Mouse (Mus musculus) forebrain, postnatal 0 days (tissue): ENCODE data around the gene Rnf26. TPM values are rescaled to one million over a fixed set of nuclear protein-coding genes. Genes with fewer than 3 reads are reported as not detected.

Experiments used
- ATAC-seq: fragments of 200-750 bp; cut with Nextera tagmentation; 2 replicates; pipeline ENCODE4 v1.8.0; 2017; ENCODE audit warnings: mild to moderate bottlenecking, moderate library complexity
- DNase-seq: peaks from one replicate; pipeline ENCODE4 v3.0.0-alpha.2; 2015
- H3K27ac ChIP-seq: fragments of 300-500 bp; sonication (generic); 2 replicates; pipeline ENCODE4 v1.5.1; 2014; ENCODE audit warnings: low read depth, mild to moderate bottlenecking, antibody characterized with exemption, low read length, moderate library complexity, mixed read lengths
- H3K27me3 ChIP-seq: fragments of 300-500 bp; sonication (generic); 2 replicates; pipeline ENCODE4 v1.6.1; 2014; ENCODE audit warnings: mild to moderate bottlenecking, low read length, mixed read lengths; ENCODE audit not compliant: insufficient read depth
- H3K36me3 ChIP-seq: fragments of 300-500 bp; sonication (generic); 2 replicates; pipeline ENCODE4 v1.6.1; 2014; ENCODE audit warnings: mild to moderate bottlenecking, moderate library complexity; ENCODE audit not compliant: insufficient read depth
- H3K4me1 ChIP-seq: fragments of 300-500 bp; sonication (generic); 2 replicates; pipeline ENCODE4 v1.6.1; 2014; ENCODE audit warnings: antibody characterized with exemption; ENCODE audit not compliant: insufficient read depth
- H3K4me2 ChIP-seq: fragments of 300-500 bp; sonication (generic); 2 replicates; pipeline ENCODE4 v1.6.1; 2014; ENCODE audit warnings: low read depth, mild to moderate bottlenecking, moderate library complexity
- H3K4me3 ChIP-seq: fragments of 300-500 bp; sonication (generic); 2 replicates; pipeline ENCODE4 v1.5.1; 2014; ENCODE audit warnings: low read depth, low read length, mixed read lengths
- H3K9ac ChIP-seq: fragments of 300-500 bp; sonication (generic); 2 replicates; pipeline ENCODE4 v1.6.1; 2014; ENCODE audit warnings: mild to moderate bottlenecking
- H3K9me3 ChIP-seq: fragments of 300-500 bp; sonication (generic); 2 replicates; pipeline ENCODE4 v1.6.1; 2016; ENCODE audit warnings: low read length
- CTCF ChIP-seq: sonication (generic); IDR thresholded peaks from 2 replicates; pipeline ENCODE4 v1.5.1; 2016; ENCODE audit warnings: antibody characterized with exemption, control low read depth, low read depth
- WGBS: fragments of 180-500 bp; shearing (Covaris S2); extraction: QIAGEN DNeasy Blood & Tissue Kit; methylation state at CpG from one replicate; pipeline ENCODE4 v1.1.7; 2014; 5-methylcytosine and 5-hydroxymethylcytosine counted together
- polyA plus RNA-seq: library from polyadenylated mRNA; unstranded; fragments of >200 nt; fragmentation: Nextera tagmentation; extraction: Ambion mirVana; gene quantifications from 2 replicates; pipeline ENCODE4 v1.2.1, GENCODE M21; 2015
- total RNA-seq: library from RNA; depleted of rRNA; stranded (reverse); fragments of >200 nt; gene quantifications from 2 replicates; pipeline ENCODE4 v1.2.3, GENCODE M21; 2014

Gene Rnf26
- total and polyA plus RNA-seq, 2 experiments from 2014 or later: 16.0 to 38.8 TPM

DNA sequence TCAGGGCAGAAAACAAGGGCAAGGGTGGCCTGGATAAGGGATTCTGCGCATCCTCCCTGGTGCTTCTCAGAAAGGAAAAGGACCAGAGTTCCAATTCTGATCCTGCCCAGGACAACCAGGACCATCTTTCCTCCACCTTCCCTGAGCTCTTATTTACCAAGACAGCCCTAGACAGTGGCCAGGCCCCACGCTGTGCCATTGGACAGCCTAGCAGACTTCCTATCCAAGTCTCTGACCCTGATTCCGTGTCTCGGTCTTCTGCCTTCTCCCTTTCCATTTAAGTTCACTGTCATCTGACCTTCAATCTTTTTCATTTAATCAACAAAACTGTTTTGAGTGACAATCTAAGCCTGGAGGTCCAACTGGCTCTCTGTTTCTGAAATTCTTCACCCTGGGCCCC lies 6.7 kb downstream of the Rnf26 start:
- peak overlapping the region; percentile 37; the same call in 1 of the 2 replicates for H3K4me2 ChIP-seq
- peaks cover 34% of the 10 kb centered on the region; the same call in 1 of the 2 replicates for H3K4me1 ChIP-seq
- no peaks in the 10 kb centered on the region for H3K36me3 ChIP-seq
- WGBS: 66% methylated on average over 4 of the region's 4 CpGs
- H3K9me3 ChIP-seq: no peaks in the 10 kb centered on the region
- DNase-seq (no peak), ATAC-seq (no peak)
- no peak for TF ChIP-seq CTCF
- no peaks in the 10 kb centered on the region for H3K27me3 ChIP-seq
- peak overlapping the region; percentile 69 for H3K27ac ChIP-seq
- H3K9ac ChIP-seq: no peak overlapping the region
- H3K4me3 ChIP-seq: no peak overlapping the region

DNA sequence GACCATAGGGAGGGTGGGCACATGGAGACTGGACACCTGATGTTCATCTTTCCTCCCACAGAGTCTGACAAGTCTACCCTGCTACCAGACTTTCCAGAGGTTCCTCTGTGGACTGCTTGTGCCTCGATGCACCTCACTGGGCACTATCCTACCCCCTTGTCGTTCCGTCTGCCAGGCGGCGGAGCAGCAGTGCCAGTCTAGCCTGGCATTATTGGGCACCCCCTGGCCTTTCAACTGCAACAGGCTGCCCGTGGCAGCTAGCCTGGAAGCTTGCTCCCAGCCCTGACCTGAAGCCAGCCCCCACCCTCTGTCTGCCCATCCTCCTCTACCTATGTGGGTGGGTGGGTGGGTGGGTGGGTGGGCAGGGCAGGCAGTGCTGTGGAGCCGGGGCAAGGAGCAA lies 7.1 kb downstream of the Rnf26 start:
- no peak overlapping the region for H3K9ac ChIP-seq
- no peak for DNase-seq
- no peaks in the 10 kb centered on the region for H3K36me3 ChIP-seq
- H3K27me3 ChIP-seq: no peaks in the 10 kb centered on the region
- peaks cover 34% of the 10 kb centered on the region; the same call in 1 of the 2 replicates for H3K4me1 ChIP-seq
- WGBS: 76% methylated on average over 7 of the region's 7 CpGs
- H3K4me2 ChIP-seq: no peak overlapping the region
- H3K9me3 ChIP-seq: no peaks in the 10 kb centered on the region
- TF ChIP-seq CTCF: no peak
- no peak overlapping the region for H3K4me3 ChIP-seq
- no peak for ATAC-seq
- no peak overlapping the region for H3K27ac ChIP-seq

DNA sequence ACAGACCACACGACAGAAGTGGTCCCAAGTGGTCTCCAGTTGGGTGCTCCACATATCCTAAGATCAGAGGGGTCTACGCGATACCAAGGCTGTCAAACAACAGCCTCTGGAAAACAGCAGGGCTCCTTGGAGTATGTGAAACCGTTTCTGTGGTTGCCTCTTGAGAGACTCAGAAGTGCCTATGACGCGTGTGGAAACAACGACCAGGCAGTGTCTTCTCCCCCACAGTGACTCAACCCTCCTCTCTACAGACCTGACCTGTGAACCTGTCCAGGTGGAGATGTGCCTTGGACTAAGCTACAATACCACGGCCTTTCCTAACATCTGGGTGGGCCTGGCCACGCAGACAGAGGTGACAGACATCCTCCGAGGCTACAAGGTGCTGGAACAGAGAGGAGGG lies 7.5 kb downstream of the Rnf26 start:
- no peak for TF ChIP-seq CTCF
- Histone ChIP-seq H3K27ac (no peak overlapping the region), H3K9ac (no peak overlapping the region), H3K4me3 (no peak overlapping the region), H3K27me3 (no peaks in the 10 kb centered on the region), H3K4me2 (no peak overlapping the region), H3K4me1 (peaks cover 34% of the 10 kb centered on the region; the same call in 1 of the 2 replicates), H3K36me3 (no peaks in the 10 kb centered on the region), H3K9me3 (no peaks in the 10 kb centered on the region)
- DNase-seq (no peak), ATAC-seq (no peak)
- WGBS: 90% methylated on average over 10 of the region's 10 CpGs

GRCm38 (mm10) chr9:44104881-44105280 lies 8.4 kb downstream of the Rnf26 start:
- DNase-seq: no peak
- Histone ChIP-seq H3K4me1 (peaks cover 27% of the 10 kb centered on the region; the same call in 1 of the 2 replicates), H3K9me3 (no peaks in the 10 kb centered on the region), H3K27me3 (no peaks in the 10 kb centered on the region), H3K36me3 (no peaks in the 10 kb centered on the region), H3K4me3 (no peak overlapping the region), H3K27ac (no peak overlapping the region), H3K9ac (no peak overlapping the region), H3K4me2 (no peak overlapping the region)
- TF ChIP-seq CTCF: no peak
- ATAC-seq: no peak
- WGBS: 92% methylated on average over 7 of the region's 7 CpGs

- DNase-seq: no peak
- no peak for TF ChIP-seq CTCF
- H3K9ac ChIP-seq: no peak within 1 kb of the TSS
- ATAC-seq: no peak
- H3K4me3 ChIP-seq: no peak within 1 kb of the TSS
- no peaks in the 10 kb centered on the region for H3K27me3 ChIP-seq
- no peak within 1 kb of the TSS for H3K27ac ChIP-seq
- WGBS: 63% methylated on average over 9 of the region's 9 CpGs
- H3K4me1 ChIP-seq: no peaks in the 10 kb centered on the region
- H3K36me3 ChIP-seq: no peaks in the 10 kb centered on the region
- no peak within 1 kb of the TSS for H3K4me2 ChIP-seq
- no peaks in the 10 kb centered on the region for H3K9me3 ChIP-seq
These were observed 11.8 kb downstream of the Rnf26 start, which contains the start of gene Mfrp for GRCm38 (mm10) chr9:44101490-44101889. Gene Mfrp (plus strand): TSS chr9:44101729.

DNA sequence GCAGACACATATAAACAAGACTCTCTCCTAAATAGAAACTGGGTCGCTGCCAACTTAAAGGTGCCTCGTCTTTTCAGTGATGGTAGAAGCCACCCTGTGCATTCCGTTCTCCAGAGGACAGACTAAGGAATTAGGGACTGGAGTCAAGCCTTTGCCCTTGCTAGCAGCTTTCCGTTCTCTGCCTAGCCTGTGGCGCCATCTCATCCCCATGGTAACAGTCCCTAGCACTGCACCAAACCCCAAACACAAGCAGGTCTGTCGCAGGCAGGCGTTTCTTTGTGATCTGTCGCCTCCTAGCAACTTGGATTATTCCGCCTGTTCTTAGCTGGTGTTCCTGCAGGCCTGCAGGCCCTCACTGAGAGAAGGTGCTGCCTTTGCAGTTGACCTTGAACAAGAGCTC lies 16.8 kb downstream of the Rnf26 start:
- Histone ChIP-seq H3K9me3 (no peaks in the 10 kb centered on the region), H3K4me3 (no peak overlapping the region), H3K9ac (peak overlapping the region; percentile 11; the same call in 1 of the 2 replicates), H3K27me3 (no peaks in the 10 kb centered on the region), H3K27ac (peak overlapping the region; percentile 47), H3K36me3 (0 out of 2 replicates have a peak, but pooled peaks cover 9% of the 10 kb centered on the region), H3K4me2 (no peak overlapping the region), H3K4me1 (no peaks in the 10 kb centered on the region)
- peak; percentile 79 for DNase-seq
- 10% methylated on average over 9 of the region's 9 CpGs for WGBS
- ATAC-seq: peak; percentile 87
- TF ChIP-seq CTCF: peak; percentile 28; the same call in 1 of the 2 replicates

DNA sequence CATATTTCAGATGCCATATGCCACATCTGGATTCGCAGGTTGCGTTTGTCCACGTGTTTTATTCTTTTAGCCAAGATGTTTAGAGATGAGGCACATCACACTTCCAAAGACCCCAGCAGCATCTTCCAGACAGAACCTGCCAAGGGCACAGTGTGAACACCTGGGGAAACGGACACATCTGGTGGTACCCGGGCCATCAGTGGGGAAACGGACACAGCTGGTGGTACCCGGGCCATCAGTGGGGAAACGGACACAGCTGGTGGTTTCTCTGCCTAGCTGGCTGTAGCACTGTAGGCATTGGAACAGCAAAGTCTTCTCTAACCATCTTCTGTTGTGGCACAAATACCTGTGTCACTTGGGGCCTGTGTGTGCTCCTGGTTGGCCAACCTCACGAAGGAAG lies 17.5 kb downstream of the Rnf26 start:
- Histone ChIP-seq H3K27ac (peak overlapping the region; percentile 47; the same call in 1 of the 2 replicates), H3K4me1 (no peaks in the 10 kb centered on the region), H3K36me3 (peaks cover 16% of the 10 kb centered on the region; the same call in 1 of the 2 replicates), H3K9ac (no peak overlapping the region), H3K9me3 (no peaks in the 10 kb centered on the region), H3K4me2 (no peak overlapping the region), H3K27me3 (no peaks in the 10 kb centered on the region), H3K4me3 (no peak overlapping the region)
- DNase-seq (no peak), ATAC-seq (no peak)
- no peak for TF ChIP-seq CTCF
- WGBS: 90% methylated on average over 9 of the region's 9 CpGs
